Mouse (Mus musculus) left cerebral cortex, postnatal 4 days (tissue): ENCODE measurements around the gene Lsm12. TPM values are rescaled to one million over a fixed set of nuclear protein-coding genes. Genes with fewer than 3 reads are reported as not detected.

Experiments
- DNase-seq: peaks from one replicate; pipeline ENCODE4 v3.0.0-alpha.2; 2022
- intact Hi-C: fragments of 180-260 bp; cut with DNase I; formaldehyde crosslinking; loops from one replicate; pipeline ENCODE4 v1.15.1; 2025
- total RNA-seq, 2 experiments: library from RNA; stranded (reverse); gene quantifications; 2 replicates each; pipeline ENCODE4 v1.2.3; 2021

Lsm12 gene
- total RNA-seq, 2 experiments from 2014 or later, result 84.5 to 86.0 TPM

DNA sequence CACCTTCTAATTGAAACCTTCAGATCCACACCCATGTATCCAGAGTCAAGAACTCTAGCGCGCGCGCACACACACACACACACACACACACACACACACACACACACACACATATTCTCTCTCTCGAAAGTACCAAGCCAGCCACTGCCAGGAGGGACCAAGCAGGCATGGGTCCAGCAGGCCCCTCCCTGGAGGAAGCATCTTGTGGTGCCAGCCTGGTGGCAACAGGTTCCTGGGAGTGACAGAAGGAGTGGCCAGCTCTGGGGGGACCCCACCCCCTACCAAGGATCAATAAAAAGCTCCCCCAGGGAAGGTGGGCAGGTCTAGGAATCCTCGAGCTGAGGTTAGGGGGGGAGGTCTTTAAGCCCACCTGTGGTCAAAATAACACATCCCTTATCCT lies 32.3 kb upstream of the Lsm12 start:
- intact Hi-C loops, result no loop called here
- DNase-seq, result peak; percentile 58

GRCm38 (mm10) chr11:102216886-102217240 lies 31.8 kb upstream of the Lsm12 start:
- intact Hi-C loops, result no loop called here
- no peak for DNase-seq

DNA sequence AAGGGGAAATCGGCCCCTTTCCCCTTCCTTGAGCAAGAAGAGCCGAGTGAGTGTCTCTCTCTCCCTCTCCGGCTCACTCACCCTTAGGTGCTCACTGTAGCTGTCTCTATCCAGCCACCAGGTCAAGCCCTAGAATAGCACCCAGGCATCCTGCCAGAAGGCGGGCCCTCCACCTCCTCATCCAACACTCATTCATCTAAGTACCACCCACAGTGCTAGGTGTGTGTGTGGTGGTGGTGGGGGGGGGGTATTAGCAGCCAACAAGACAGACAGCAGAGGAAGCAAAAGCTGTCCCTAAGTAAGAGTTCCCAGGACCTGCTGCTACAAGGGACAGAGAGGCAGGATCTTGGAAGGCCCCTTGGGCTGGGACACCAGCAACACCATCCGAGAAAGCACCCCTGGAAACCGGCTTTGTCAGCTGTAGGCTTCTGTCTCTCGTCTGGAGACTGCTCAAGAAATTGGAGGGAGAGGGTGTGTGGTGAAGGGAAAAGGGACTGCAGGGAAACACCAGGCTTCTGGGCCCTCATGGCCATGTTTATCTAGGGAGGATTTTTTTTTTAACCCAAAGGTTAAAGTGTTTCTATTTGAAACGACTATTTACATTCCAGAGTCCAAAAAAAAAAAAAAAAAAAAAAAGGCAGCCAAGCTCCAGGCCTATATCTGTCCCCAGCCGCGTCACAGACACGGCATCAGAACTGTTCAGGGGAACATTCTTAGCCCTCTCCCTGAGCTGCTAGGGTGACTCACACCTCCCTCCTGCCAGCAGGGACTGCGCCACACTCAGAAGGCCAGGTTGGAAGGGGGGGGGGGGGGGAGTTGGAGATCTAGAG lies 31.2 kb upstream of the Lsm12 start:
- intact Hi-C loops, result no loop called here
- DNase-seq, result no peak

DNA sequence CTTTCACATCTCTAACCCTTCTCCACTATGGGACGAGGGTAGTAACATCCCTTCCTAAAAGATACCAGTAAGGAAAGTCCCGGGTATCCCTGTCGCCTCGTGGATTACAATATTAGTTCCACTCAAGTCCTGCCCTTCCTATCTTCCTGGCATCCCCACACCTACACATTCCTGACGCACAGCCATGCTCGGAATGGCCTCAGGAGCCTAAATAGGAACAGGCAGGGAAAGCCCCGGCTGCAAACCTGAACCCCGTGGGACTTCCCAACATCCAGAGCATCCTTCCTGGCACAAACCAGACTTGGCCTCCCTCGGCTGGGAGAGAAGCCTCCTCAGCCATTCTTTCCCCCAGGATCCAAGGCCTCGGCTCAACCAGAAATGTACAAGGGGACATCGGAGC lies 30.4 kb upstream of the Lsm12 start:
- DNase-seq, result no peak
- intact Hi-C loops, result no loop called here

- no peak for DNase-seq
- intact Hi-C loops, result no loop called here
Observed at GRCm38 (mm10) chr11:102214430-102215156, 29.5 kb upstream of the Lsm12 start.

DNA sequence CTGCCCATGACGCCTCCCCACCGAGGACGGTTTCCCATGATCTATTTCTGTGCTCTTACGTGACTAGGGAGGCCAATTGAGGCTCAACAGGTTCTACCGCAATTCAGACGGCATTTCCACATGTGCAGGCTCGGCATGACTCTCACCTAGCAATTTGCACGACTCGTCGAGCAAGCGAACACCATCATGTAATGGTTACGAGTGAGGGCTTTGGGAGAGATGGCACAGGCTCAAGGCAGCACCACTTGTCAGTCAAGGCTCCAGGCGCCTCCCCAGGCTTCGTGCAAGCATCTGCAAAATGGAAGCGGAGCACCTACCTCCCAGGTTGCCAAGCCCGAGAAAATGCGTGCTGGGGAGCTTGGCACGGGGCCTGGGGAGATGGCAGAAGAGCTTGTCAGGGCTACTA lies 26.8 kb upstream of the Lsm12 start:
- no peak for DNase-seq
- intact Hi-C loops, result no loop called here

GRCm38 (mm10) chr11:102211011-102211410 lies 25.9 kb upstream of the Lsm12 start:
- intact Hi-C loops, result no loop called here
- no peak for DNase-seq

DNA sequence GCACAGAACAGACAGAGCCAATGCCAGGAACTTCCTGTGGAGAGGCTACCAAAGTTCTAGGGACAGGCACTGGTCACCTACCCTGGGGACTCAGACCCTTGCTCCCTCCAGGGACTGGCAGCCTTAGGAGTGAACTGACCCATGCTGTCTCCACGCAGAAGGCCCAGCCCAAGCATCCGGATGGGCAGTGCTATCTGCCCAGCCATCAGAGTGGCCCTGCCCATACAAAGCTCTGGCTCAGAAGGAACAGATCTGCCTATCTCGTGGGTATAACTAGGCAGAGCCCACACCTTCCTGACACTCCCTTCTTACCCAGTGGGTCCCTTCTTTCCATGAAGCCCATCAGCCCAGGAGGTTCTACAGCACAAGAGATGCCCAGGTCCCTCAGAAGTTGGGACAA lies 25.1 kb upstream of the Lsm12 start:
- DNase-seq, result no peak
- intact Hi-C loops, result no loop called here

DNA sequence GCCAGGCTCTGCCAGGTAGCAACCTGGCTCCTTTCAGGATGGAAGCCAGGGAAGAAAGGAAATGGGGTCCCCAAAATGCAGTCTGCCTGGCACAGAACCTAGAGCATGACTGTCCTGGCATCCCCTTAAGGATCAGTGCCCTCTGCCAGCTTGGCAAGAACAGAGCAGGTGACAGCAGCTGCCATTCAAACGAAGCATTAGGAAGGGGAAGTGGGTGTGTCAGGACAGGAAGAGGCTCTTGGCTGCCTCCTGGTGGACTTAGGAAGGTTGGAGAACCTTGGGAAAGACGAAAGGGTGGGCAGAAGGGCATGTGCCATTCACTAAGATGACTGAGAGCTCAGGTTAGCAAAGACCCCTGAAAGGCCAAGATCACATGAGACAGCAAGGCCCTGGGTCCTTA lies 24.6 kb upstream of the Lsm12 start:
- DNase-seq, result peak; percentile 38
- intact Hi-C loops, result no loop called here

DNA sequence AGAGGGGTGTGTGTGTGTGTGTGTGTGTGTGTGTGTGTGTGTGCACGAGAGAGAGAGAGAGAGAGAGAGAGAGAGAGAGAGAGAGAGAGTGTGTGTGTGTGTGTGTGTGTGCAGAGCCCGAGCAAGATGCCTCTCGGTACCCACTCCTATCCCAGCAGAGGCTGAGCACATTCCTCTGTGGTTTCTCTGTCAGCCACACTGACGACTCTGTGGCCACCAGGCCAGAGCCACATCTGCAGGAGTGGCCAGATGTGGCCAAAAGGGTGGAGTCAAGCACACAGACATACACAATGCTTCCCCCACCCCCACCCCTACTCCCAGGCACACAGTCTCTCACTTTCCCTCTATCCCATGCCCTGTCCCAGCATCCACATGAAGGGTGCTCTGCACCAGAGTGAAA lies 23.8 kb upstream of the Lsm12 start:
- DNase-seq, result no peak
- intact Hi-C loops, result no loop called here

DNA sequence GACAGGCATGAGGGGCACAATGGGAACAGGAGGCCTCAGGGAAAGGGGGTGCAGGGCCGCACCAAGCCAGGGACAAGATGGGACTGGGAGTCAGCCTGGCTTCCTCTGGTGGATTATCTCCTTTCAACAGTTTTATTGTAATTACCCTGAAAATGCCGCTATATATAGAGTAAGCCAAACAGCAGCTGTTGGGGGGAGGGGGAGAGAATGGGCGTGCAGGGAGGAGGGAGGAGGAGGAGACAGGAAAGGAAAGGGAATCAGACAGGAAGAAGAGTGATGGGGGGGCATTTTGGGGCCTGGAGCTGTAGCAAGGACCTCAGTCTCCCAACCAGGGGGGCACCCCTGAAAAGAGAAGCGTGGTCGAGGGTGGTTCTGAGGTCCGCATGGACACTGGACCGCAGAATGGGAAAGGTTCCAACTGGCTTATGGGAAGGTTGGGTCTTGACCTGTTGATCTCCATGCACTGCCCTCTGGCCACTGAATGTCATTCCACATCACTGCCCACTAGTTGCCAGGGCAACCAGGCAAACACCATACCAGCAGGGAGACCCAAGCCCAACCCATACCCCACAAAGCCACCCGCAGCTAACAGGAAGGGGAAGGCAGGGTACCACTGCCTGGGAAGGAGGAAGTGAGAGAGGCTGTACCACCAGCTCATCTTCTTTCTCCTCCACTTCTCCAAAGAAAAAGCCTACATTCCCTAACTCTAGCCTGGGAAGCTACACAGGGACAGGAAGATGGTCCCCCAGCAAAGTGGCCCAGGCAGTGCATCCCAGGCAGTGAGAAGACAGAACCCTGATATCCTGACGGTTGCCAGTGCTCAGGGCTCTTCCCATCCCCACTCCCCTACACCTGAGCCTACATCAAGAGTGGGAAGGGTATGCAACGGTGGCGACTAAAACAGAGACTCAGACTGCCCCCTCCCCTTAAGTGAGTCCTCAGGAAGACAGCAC lies 23.0 kb upstream of the Lsm12 start:
- no peak for DNase-seq
- intact Hi-C loops, result no loop called here

DNA sequence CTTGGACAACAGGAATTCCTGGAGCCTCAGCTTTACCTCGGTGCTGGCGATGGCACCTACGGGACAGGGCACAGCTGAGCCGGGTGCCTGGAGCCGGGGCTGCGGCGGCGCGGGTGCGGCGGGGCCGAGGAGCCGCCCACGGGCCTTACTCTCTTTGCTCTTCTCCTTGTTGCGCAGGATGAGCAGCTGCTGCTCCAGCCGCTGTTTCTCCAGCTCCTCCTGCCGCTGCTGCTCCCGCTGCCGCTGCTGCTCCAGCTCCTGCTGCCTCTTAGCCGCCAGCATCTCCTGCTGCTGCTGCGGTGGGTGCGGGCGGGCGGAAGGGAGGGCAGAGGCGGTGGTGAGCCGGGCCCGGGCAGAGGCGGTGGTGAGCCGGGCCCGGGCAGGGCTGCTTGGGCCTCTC lies 21.4 kb upstream of the Lsm12 start:
- intact Hi-C loops, result no loop called here
- DNase-seq, result no peak

DNA sequence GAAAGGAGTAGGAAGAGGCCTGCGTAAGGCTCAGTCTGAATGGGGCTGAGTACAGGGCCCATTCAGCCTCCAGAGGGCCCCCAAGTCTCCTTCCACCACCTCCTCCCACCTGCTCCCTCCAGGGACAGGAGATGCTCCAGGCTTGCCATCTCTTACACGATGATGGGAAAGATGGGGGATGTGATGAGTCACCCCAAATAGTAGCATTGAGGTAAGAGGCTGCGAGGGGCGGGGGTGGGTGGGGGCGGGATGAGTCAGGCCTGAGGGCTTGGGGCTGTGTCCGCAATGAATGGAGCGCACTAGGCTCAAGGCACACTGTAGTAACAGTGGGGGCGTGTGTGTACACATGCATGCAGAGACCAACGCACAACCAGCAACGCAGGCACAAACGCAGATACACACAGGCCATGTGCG lies 16.3 kb upstream of the Lsm12 start:
- DNase-seq, result no peak
- intact Hi-C loops, result no loop called here

- DNase-seq, result no peak
- intact Hi-C loops, result no loop called here
Observed at GRCm38 (mm10) chr11:102199856-102200255, 14.8 kb upstream of the Lsm12 start.

- DNase-seq, result no peak
- intact Hi-C loops, result no loop called here
Observed at GRCm38 (mm10) chr11:102198245-102198644, 13.1 kb upstream of the Lsm12 start.

DNA sequence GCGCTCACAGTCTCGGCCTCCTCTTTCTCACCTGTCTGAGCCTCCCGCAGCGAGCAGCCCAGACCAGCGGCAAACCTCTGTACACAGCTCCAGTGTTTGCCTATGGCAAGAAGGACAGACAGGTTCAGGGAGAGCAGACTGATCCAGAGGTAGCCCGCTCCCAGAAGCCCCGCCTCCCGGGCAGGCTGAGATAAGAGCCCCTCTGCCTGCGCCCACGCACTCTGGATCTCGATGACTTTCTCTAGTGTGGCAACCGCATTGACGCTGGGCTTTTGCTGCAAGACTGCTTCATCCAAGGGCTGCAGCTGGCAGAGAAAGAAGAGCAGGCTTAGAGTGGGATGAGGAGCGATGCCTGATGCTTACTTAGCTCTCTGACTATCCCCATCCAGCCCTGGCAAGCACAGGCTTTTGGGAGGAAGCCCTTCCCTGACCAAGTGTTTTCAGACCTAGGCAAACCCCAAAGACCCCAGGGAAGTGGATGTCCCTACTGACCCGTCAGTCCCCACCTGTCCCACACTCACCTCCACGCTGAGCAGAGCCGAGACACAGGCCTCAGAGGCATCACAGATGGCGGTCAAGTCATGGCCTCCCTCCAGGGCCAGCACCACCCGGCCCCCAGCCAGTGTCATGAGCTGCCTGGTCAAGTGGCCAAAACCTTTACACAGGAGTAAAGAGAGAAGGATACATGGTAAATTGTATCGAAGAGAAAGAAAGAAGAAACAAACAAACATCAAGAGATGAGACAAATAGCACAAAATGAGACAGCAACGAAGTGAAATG lies 11.1 kb upstream of the Lsm12 start:
- intact Hi-C loops, result no loop called here
- DNase-seq, result no peak

GRCm38 (mm10) chr11:102193657-102194440 lies 8.8 kb upstream of the Lsm12 start:
- intact Hi-C loops, result no loop called here
- DNase-seq, result no peak

GRCm38 (mm10) chr11:102190848-102191247 lies 5.8 kb upstream of the Lsm12 start:
- no peak for DNase-seq
- intact Hi-C loops, result no loop called here
